Mouse (Mus musculus) layer of hippocampus, postnatal 10 days (tissue): Measurements from ENCODE around the gene Prom1. TPM values are rescaled to one million over a fixed set of nuclear protein-coding genes. Genes with fewer than 3 reads are reported as not detected.
A peak's percentile ranks its signal among the peaks of the same experiment; 100 is the strongest.
"Not testable (repeated sequence)": the region's sequence is repeated elsewhere in the genome, so short reads cannot be mapped to it uniquely, and the experiment has no call there.

ENCODE experiments used
- DNase-seq, 2 experiments: peaks; one replicate each; pipeline ENCODE4 v3.0.0; 2021; ENCODE audit warnings: low spot score in 2 of 2
- long read RNA-seq: library from polyadenylated mRNA; stranded (forward); transcript quantifications from one replicate; pipeline ENCODE4 v2.0.0, GENCODE M21; 2023
- total RNA-seq, 2 experiments: library from RNA; stranded (reverse); gene quantifications; 2 replicates each; pipeline ENCODE4 v1.2.3; 2021

Prom1 gene
- 10 to 100 TPM; 13.4 to 15.1 TPM for total RNA-seq
- long read RNA-seq, partial matches to known transcripts, result 0 of 6 reads
- long read RNA-seq, other reads (novel, unspliced or antisense), result 5 of 6 reads

DNA sequence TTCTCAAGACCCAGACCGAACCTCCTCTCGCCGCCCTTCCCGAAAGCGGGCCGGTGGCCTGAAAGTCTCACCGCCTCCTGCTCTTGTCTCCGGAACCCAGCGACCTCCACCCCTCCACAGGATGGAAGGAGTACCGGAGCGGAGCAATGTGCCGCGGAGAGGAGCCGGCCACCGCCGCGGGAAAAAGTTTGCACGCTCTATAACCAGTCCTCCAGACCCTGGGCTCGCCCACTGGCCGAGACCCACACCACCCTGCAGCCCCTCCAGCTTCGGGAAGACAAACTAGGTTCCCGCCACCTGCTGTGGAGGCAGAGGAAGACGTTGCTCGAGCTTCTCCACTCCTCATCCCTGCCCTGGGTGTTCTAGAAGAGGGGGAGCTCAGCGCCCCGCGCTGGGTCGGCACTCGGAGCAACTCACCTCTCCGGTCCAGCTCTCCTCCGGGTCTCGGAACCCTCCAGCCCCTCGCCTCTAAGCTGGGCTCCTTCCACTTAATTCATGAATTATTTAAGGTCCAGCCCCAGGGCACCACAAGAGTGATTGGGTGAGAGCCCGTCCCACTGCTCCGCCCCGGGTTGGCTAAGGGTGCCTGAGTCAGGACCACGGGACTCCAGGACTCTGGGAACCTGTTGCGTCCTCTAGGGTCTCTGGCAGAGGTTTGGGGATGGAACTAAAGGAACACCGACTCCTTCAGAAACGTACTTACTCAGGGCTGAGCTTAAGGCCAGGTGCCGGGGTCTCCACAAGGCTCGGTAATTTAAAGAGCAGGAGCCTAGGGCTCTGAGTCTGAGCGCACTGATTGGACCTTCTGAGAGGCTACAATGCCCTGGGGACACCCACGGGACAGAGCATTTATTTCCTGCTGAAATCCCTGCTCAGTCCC lies at the start of gene Prom1:
Gene Prom1 (minus strand): TSS at position 802 of the 880 bp plus-strand sequence.
- peak in 1 of 2 experiments; percentile 28 for DNase-seq

DNA sequence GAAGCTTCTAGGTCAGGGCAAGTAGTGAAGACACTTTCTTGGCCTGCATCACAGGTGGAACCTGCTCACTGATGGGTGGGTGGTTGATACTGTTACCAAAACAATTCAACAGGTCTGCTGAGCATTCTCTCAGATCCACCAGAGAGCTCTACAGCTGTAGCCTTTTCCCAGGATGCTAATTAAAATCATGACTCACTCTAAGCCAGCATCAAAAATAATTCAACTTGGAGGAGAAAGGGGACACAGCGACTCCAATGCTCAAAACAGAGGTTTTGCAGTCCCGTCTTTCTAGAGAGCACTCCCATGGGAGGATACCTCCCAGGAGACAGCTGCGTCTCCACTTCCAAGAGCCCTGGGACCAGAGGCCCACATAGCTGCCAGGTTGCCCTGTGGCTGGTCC lies 45.9 kb upstream of the Prom1 start:
- DNase-seq, result no peak

DNA sequence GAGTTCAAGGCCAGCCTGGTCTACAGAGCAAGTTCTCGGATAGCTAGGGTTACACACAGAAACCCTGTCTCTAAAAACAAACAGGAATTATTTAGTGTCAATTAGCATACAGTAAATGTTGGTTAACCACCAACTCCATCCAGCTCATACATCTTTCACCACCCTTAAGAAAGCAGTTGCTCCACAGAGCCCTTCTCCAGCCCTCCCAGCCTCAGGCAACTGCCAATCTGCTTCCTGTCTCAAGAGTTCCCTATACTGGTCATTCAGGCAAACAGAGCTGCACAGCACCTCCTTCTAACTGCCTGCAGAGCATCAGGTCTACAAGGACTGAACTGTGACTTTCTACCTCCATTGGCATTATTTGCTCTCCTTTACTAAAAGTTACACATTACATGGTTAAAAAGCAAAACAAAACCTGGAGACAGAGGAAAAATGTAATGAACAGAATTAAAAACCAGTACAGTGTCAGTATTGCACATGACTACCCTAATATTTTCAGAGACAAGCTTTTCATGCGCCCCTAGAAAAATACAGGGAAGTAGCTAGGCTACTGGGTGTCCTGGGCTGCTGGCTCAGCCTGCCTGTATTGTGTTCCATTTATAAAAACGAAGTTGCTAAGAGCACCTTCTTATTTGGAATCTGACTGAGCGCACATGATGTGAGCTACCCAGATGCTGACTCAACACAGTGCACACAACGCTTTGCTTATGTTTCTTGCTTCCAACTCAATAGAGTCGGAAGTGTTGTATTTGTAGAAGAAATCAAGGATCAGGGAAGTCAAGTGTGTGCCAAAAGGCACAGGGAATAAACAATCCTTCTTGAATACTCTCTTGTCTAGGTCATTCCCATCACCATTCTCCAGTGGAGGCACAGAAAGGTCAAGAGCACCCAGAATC lies 44.9 kb upstream of the Prom1 start:
- DNase-seq, result no peak

DNA sequence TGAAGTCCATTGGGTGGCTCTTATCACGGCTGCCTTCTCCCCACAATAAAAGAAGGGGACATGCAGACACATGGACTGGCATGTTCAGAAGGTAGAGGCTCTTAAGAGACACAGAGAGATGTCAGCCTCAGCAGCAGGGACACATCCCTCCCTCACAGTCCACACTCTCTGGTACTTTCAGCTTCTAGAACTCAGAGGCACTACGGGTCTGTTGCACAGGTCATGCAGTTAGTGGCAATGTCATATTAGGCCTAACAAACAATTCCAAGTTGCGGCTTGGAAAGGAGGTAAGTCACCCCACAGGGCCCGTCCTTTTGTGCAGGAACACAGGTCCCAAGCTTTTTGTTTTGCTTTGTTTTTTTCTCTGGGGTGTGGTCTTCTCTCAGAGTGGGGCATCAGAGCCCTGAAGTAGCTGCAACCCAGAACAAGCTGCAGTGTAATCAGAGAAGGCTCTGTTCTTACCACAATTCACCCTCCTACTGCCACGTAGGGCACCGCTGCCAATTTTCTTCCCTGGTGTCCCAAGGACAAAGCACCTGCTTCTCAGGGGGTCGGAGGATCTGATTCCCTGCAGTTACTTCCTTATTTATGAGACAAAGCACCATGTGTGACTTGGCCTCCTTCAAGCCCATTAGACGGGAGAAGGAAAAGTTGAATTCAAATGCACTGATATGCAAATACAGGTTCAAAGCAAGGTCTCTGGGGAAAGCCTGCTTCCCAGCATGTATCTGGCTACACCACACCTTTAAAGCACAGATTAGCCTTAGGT lies 41.8 kb upstream of the Prom1 start:
- DNase-seq, result no peak

GRCm38 (mm10) chr5:44127487-44127886 lies 25.7 kb upstream of the Prom1 start:
- no peak for DNase-seq

DNA sequence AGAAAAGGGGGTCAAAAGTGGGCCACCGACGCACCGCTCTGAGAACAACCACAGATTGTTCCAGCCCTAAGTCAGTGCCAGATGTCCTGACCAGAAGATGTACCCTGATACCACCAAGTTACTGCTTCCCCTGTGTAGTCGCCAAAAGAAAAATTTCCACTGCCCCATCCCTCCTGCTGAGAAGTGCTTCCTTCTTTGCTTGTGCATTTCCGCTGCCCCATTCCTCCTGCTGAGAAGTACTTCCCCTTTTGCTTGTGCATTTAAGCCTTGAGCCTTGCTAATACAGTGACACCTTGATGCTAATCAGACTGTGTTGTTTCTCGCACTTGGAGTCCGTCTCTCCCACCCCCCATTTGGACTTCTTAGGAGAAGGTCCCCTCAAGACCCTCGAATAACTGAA lies 24.7 kb upstream of the Prom1 start:
- not testable (repeated sequence) for DNase-seq

GRCm38 (mm10) chr5:44121390-44121789 lies 19.6 kb upstream of the Prom1 start:
- no peak for DNase-seq

GRCm38 (mm10) chr5:44113138-44113537 lies 11.3 kb upstream of the Prom1 start:
- no peak for DNase-seq

GRCm38 (mm10) chr5:44109121-44109520 lies 7.3 kb upstream of the Prom1 start:
- no peak for DNase-seq

DNA sequence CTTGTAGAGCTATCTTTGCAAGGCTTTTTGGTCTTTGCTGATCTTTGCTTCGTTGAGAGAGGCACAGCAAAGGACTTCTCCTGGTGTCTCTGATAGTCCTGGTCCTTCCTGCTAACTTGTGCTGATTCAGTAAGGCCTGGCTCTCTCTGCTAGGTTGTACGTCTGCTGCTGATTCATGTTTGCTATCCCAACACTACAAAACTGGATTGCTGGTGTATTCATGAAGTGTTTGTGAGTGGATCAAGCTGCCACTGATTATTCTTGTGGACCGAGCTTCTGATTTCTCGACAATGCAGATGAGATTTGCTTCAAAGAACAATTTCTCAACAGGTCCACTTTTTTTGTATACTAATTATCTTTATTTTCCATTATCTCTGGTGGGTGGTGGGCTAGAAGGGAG lies 6.3 kb upstream of the Prom1 start:
- DNase-seq, result no peak

- no peak for DNase-seq
Measured at GRCm38 (mm10) chr5:44105192-44105591, 3.4 kb upstream of the Prom1 start.

DNA sequence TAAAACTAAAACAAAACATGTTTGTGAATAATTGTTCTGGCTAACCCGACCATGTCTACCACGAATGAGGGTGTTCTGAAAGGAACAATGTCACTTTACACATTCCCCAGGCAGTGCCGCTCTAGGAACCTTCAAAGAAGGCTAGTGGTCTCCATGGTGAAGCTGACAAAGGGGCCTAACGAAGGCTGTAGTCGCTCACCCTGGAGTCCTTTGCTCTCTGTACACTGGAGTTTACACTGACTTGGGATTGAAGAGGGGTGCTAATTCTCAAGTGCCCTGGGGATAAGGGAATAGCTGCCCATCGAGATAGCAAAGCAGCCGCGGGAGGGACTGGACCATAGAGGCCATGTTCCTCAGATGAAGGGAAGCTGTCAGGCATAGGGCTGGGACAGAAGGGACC lies 2.9 kb upstream of the Prom1 start:
- no peak for DNase-seq

DNA sequence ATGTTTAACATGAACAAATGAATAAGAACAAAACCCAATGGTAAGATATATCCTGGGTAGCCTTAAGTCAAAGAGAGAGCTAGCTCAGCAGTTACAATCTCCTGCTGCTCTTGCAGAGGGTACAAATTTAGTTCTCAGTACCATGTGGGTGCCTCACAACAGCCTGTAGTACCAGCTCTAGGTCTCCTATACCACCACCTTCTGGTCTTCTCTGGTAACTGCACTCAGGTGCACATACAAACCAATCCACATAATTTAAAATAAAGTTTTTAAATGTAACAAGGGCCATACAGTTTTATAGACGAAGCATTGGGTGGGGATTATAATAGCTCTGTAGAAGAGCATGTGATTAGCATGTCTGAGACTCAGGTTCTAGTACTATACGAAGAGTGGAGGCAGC lies 2.3 kb upstream of the Prom1 start:
- DNase-seq, result no peak

- no peak for DNase-seq
Measured at GRCm38 (mm10) chr5:44103121-44103520, 1.3 kb upstream of the Prom1 start.

- peak; percentile 35 to 55 for DNase-seq
Measured at GRCm38 (mm10) chr5:44100544-44101230, 1.1 kb downstream of the Prom1 start.

DNA sequence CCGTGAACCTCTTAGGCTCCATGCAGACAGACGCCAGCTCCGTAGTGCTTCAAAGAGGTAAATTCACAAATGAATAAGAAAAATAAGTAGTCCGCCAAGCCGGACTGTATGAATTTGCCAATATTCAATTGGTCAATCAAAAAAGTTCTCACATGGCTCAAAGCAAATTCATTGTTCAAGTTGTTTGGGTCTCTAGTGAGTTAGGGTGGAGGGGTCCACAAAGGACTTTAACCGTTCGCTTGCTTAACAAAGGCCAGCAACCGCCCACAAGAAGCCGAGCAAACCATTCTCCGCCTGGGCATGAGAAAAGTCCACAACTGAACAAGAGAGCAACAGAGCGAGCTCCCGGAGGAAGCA lies 1.7 kb downstream of the Prom1 start:
- DNase-seq, result no peak

DNA sequence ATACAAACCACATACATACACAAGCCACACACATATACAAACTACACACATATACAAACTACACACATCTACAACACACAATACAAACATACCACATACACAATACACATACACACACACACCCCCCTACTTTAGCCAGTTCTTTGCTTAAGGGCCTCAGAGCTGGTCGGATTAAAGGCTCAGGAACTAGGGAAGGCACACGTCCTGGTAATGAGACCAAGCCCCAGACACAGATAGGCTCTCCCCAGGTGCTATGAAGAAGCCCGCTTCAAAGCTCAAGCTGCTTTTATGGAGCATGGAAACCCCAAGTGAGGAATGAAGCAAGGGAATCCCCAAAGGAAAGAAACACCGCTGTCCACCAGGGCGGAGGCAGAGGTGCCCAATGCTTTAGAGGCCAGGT lies 4.8 kb downstream of the Prom1 start:
- DNase-seq, result no peak

GRCm38 (mm10) chr5:44096106-44096505 lies 5.7 kb downstream of the Prom1 start:
- no peak for DNase-seq

DNA sequence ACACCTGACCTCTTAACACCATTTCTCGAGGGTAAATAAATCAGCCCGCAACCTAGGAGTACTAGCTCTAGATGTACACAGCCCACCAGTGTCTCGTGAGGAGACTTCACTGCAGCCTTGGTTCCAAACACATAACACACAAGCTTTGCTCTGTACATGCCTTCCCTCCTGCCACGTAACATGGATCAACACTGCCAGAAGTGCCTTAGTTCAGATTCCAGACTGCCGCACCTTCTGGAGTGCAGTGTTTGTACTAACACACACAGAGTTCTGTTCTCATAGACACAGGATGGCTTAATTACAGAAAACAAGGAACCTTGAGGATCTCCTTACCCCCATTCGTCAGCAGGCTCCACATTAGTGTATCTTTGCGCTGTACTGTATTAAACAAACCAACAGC lies 6.1 kb downstream of the Prom1 start:
- no peak for DNase-seq

GRCm38 (mm10) chr5:44087034-44087433 lies 14.8 kb downstream of the Prom1 start:
- no peak for DNase-seq

- DNase-seq, result no peak
Measured at GRCm38 (mm10) chr5:44085871-44086270, 16.0 kb downstream of the Prom1 start.
